Mouse (Mus musculus) bone marrow macrophage, adult 2 months (primary cell): ENCODE results near the gene Chfr.

ENCODE experiments used
- CTCF ChIP-seq: IDR thresholded peaks from 2 replicates; pipeline ENCODE4 v1.5.1; 2012; ENCODE audit warnings: low read depth, mild to moderate bottlenecking, low read length, moderate library complexity
- POLR2A ChIP-seq: IDR thresholded peaks from 2 replicates; pipeline ENCODE4 v1.6.1; 2012; ENCODE audit warnings: mild to moderate bottlenecking, low read depth, low read length, borderline replicate concordance

DNA sequence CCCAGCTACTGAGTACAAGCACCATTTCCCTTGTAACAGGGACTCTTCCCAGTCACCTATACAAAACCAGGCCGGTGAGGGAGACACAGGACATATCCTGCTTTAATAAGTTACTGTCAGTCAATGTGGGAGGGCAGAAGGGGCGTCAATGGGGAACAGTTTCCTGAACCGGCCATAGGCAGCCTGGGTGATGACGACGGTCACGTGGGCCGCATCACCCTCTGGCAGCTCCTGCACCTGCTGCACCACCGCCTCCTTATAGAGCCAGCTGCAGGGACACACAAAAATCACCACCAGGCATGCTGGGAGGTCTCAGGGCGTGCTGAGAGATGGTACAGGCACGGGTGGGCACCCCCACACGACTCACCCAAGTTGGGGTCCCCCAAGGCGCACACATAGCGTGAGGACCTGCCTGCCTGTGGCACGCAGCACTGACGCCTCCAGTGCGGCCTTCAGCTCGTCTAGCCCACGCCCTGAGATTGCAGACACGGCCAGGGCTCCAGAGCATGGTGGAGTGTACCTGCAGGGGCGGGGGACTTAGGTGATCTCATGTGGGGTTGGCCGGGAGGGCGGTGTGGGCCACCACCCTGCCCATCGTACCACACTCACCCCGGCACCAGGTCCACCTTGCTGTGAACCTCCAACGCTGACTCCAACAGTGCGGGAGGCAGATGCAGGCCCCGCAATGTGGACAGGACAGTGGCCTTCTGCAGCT, 31.6 kb upstream of the Chfr start:
- no peak for TF ChIP-seq CTCF
- no peak for TF ChIP-seq POLR2A
